Mouse (Mus musculus) neural tube, embryonic 13.5 days (tissue): ENCODE results near the gene Foxd4. TPM values are rescaled to one million over a fixed set of nuclear protein-coding genes. Genes with fewer than 3 reads are reported as not detected.
"Not testable (repeated sequence)": the region's sequence is repeated elsewhere in the genome, so short reads cannot be mapped to it uniquely, and the experiment has no call there.

ENCODE experiments used
- ATAC-seq: fragments of 200-750 bp; cut with Nextera tagmentation; 2 replicates; pipeline ENCODE4 v1.8.0; 2017; ENCODE audit warnings: low read depth, mild to moderate bottlenecking, moderate TSS enrichment, moderate library complexity
- H3K27ac ChIP-seq: fragments of 300-500 bp; sonication (generic); replicated peaks from 2 replicates; pipeline ENCODE4 v1.5.1; 2015; ENCODE audit warnings: moderate library complexity, mild to moderate bottlenecking, inconsistent platforms
- H3K27me3 ChIP-seq: fragments of 300-500 bp; sonication (generic); 2 replicates; pipeline ENCODE4 v1.6.1; 2015; ENCODE audit warnings: mild to moderate bottlenecking, inconsistent platforms
- H3K36me3 ChIP-seq: fragments of 300-500 bp; sonication (generic); 2 replicates; pipeline ENCODE4 v1.6.1; 2015; ENCODE audit warnings: mild to moderate bottlenecking, inconsistent platforms
- H3K4me1 ChIP-seq: fragments of 300-500 bp; sonication (generic); replicated peaks from 2 replicates; pipeline ENCODE4 v1.6.1; 2015; ENCODE audit warnings: inconsistent platforms
- H3K4me2 ChIP-seq: fragments of 300-500 bp; sonication (generic); 2 replicates; pipeline ENCODE4 v1.6.1; 2015; ENCODE audit warnings: inconsistent platforms, mild to moderate bottlenecking, moderate library complexity
- H3K4me3 ChIP-seq: fragments of 300-500 bp; sonication (generic); 2 replicates; pipeline ENCODE4 v1.5.1; 2015; ENCODE audit warnings: mild to moderate bottlenecking, inconsistent platforms
- H3K9ac ChIP-seq: fragments of 300-500 bp; sonication (generic); 2 replicates; pipeline ENCODE4 v1.6.1; 2015; ENCODE audit warnings: moderate library complexity, mild to moderate bottlenecking, inconsistent platforms
- H3K9me3 ChIP-seq: fragments of 300-500 bp; sonication (generic); 2 replicates; pipeline ENCODE4 v1.6.1; 2016; ENCODE audit warnings: inconsistent platforms
- WGBS: fragments of 180-500 bp; shearing (Covaris S2); methylation state at CpG from one replicate; pipeline ENCODE4 v1.1.7; 2015; 5-methylcytosine and 5-hydroxymethylcytosine counted together
- polyA plus RNA-seq: library from polyadenylated mRNA; unstranded; fragments of >200 nt; fragmentation: Nextera tagmentation; extraction: Ambion mirVana; gene quantifications from 2 replicates; pipeline ENCODE4 v1.2.1, GENCODE M21; 2015

Gene Foxd4
- polyA plus RNA-seq, 1 experiment from 2014 or later: not detected

GRCm38 (mm10) chr19:24898737-24899577 is 2.0 kb downstream of the Foxd4 start:
- no peak for ATAC-seq
- Histone ChIP-seq H3K4me2 (peak overlapping the region; percentile 63), H3K36me3 (no peaks in the 10 kb centered on the region), H3K27me3 (peaks cover 87% of the 10 kb centered on the region), H3K4me3 (peak overlapping the region; percentile 37), H3K9ac (no peak overlapping the region), H3K27ac (no peak overlapping the region), H3K4me1 (peaks cover 28% of the 10 kb centered on the region), H3K9me3 (no peaks in the 10 kb centered on the region)
- WGBS: 3% methylated on average over 34 of the region's 34 CpGs

DNA sequence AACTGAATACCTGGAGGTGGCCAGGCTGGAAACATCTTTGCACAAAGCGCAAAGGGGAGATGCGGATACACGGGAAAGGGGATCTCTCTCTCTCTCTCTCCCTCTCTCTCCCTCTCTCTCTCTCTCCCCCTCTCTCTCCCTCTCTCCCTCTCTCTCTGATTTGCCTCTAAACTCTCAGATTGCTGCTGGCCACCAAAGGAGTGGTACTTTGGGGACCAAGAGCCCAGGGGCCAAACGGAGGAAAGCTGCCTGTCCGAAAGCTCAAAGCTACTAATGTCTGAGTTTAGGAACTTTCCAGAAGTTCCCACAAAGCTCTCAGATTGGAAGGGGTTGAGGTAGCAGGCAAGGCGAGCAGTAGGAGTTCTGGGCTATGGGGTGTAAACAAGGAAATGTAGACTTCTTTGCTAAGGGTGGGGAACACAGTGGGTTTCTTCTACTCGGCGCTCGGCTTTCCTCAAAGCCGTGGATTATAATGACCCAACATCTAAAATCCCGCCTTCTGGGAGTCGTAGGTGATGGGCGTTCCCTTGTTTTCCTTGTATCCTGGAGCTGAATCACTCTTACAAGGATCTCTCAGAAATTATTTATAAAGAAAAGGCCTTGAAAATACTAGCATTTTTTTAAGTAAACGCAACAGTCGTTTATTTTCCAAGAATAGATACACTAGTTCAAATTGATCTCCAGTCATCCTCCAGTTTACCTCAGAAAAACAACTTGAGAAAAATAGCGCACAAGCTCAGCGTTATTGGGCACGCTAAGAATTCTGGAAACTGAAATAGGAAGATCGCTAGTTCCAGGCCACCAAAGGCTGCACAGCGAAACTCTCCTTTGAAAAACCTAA is 2.9 kb downstream of the Foxd4 start:
- Histone ChIP-seq H3K27me3 (peaks cover 85% of the 10 kb centered on the region), H3K4me1 (peaks cover 28% of the 10 kb centered on the region), H3K27ac (no peak overlapping the region), H3K9ac (no peak overlapping the region), H3K4me2 (no peak overlapping the region), H3K36me3 (no peaks in the 10 kb centered on the region), H3K9me3 (no peaks in the 10 kb centered on the region), H3K4me3 (no peak overlapping the region)
- ATAC-seq: no peak
- 1% methylated on average over 20 of the region's 20 CpGs for WGBS

DNA sequence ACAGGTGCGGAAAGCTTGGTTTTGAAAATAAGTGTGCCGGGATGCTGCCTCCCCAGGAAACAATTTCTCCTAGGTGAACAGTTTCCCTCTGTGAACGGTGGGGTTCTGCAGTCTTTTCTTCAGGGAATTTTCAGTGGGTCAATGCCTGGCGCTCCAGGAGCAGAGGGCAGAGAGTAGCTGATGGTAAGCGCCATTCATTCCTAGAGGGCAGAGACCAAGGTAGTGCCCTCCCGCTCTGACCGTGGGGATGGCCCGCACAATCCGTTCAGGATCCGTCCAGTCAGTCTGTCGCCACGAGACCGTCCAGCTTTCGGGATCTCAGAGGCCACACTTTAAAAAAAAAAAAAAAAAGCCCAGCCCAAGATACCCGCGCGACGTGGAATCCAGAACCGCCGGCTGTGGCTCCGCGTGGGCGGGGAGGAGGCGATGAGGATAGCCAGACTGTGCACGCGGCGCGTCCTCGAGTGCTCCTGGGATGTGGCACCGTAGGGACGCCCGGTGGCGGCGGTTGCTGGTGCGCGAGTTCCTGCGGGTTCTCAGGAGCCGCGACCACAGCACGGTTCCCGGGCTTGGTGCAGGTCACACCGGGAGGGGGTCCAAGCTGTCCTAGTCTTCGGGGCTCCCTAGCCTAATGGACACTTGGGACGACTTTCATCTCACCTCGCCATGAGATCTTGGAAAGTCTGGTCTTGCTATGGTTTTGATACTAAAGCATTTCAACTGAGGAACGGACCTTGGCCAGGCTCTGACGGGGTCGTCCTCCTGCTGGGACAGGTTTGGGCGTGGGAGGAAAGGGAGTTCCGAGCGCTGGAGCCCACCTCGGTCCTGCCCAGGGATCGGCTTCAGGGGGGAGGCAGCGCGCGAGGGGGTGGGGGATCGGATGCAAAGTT is 3.7 kb downstream of the Foxd4 start:
- Histone ChIP-seq H3K9me3 (no peaks in the 10 kb centered on the region), H3K4me2 (peak overlapping the region; percentile 39), H3K27me3 (peaks cover 79% of the 10 kb centered on the region), H3K4me3 (peak overlapping the region; percentile 11; the same call in 1 of the 2 replicates), H3K9ac (no peak overlapping the region), H3K27ac (no peak overlapping the region), H3K4me1 (peaks cover 28% of the 10 kb centered on the region), H3K36me3 (no peaks in the 10 kb centered on the region)
- 1% methylated on average over 57 of the region's 57 CpGs for WGBS
- ATAC-seq: no peak

DNA sequence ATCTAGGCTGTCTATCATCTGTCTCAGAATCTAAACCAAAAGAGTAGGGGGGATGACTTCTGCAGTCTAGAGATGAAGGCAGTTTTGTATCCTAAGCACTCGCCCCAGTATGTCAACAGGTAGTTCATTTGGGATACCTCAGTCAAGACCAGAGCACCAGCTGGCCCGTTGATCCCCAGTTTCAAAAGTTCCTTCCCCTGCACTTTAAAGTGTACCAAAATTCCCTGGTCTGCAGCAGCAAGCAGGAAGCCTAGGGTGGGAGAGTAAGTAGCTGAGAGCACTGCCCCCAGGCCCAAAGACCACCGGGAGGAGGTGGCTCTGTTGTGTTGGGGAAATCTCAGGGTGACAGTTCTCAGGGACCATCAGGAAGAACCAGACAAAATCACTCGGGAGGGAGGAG is 4.5 kb downstream of the Foxd4 start:
- no peak for ATAC-seq
- no peak overlapping the region for H3K27ac ChIP-seq
- no peak overlapping the region for H3K4me3 ChIP-seq
- H3K9ac ChIP-seq: no peak overlapping the region
- no peaks in the 10 kb centered on the region for H3K9me3 ChIP-seq
- H3K4me2 ChIP-seq: no peak overlapping the region
- peaks cover 72% of the 10 kb centered on the region for H3K27me3 ChIP-seq
- peaks cover 28% of the 10 kb centered on the region for H3K4me1 ChIP-seq
- no peaks in the 10 kb centered on the region for H3K36me3 ChIP-seq
- WGBS: 14% methylated on average over 4 of the region's 4 CpGs

DNA sequence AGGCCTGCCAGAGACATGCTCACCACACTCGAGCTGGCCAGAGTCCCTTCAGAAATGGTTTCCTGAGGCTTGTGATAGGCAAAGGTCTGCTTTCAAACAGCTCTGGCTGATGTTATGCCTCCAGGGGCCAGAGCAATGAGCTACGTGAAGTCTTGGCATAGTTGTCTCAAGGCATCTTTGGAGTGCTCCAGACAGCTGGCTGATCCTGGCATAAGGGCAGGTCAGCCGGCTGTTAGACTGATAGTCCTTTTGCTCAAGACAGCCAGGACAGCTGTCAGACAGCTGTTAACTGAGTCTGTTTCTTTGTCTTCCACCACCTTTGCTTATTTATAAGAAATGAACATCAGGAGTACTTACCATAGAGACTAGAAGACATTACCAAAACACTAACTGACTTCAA is 14.1 kb downstream of the Foxd4 start:
- ATAC-seq: no peak
- Histone ChIP-seq H3K4me3 (no peak overlapping the region), H3K9ac (no peak overlapping the region), H3K9me3 (no peaks in the 10 kb centered on the region), H3K27ac (no peak overlapping the region), H3K4me2 (no peak overlapping the region), H3K4me1 (0 out of 2 replicates have a peak, but pooled peaks cover 3% of the 10 kb centered on the region), H3K36me3 (no peaks in the 10 kb centered on the region), H3K27me3 (peaks cover 16% of the 10 kb centered on the region)
- 80% methylated on average over 3 of the region's 3 CpGs for WGBS

GRCm38 (mm10) chr19:24885504-24885903 is 15.5 kb downstream of the Foxd4 start:
- ATAC-seq: peak; percentile 53; the same call in 1 of the 2 replicates
- no peak overlapping the region for H3K4me3 ChIP-seq

DNA sequence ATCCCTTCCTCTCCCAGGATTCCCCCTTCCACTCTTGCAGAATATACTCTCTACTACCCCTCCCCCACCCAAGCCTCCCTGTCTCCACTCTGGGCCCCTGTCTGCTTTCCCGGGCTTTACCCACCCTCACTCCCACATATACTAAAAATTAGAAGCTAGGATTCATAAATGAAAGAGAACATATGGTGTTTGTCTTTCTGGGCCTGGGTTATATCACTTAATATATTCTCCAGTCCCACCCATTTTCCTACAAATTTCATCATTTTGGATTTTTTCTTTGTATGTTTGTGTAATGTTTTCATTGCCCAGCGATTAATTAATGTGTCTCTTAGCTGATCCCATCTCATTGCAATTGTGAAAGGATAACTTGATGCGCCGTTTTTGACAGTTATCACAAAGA is 19.8 kb downstream of the Foxd4 start:
- Histone ChIP-seq H3K36me3 (no peaks in the 10 kb centered on the region), H3K4me3 (no peak overlapping the region), H3K9me3 (no peaks in the 10 kb centered on the region), H3K27ac (no peak overlapping the region), H3K9ac (no peak overlapping the region), H3K4me2 (no peak overlapping the region), H3K27me3 (peaks cover 9% of the 10 kb centered on the region), H3K4me1 (0 out of 2 replicates have a peak, but pooled peaks cover 3% of the 10 kb centered on the region)
- 77% methylated on average over 4 of the region's 4 CpGs for WGBS
- no peak for ATAC-seq

More at GRCm38 (mm10) chr19:24885504-24885903, 15.5 kb downstream of the Foxd4 start:
- Histone ChIP-seq H3K36me3 (no peaks in the 10 kb centered on the region), H3K9ac (no peak overlapping the region), H3K9me3 (no peaks in the 10 kb centered on the region), H3K4me1 (0 out of 2 replicates have a peak, but pooled peaks cover 3% of the 10 kb centered on the region), H3K27ac (no peak overlapping the region), H3K4me2 (no peak overlapping the region), H3K27me3 (peaks cover 16% of the 10 kb centered on the region)
- WGBS: 14% methylated on average over 5 of the region's 5 CpGs

GRCm38 (mm10) chr19:24875129-24875870 is 25.7 kb downstream of the Foxd4 start, which contains the start of gene Gm10053:
Gm10053 (plus strand) TSS chr19:24875686.
- not testable (repeated sequence) for H3K4me3 ChIP-seq, H3K4me1 ChIP-seq, ATAC-seq

GRCm38 (mm10) chr19:24873873-24874272 is 27.1 kb downstream of the Foxd4 start:
- Histone ChIP-seq H3K4me3 (no peak overlapping the region), H3K27ac (no peak overlapping the region)
- WGBS: 54% methylated on average over 2 of the region's 2 CpGs

More at GRCm38 (mm10) chr19:24875129-24875870, 25.7 kb downstream of the Foxd4 start, which contains the start of gene Gm10053:
- H3K27me3 ChIP-seq: peaks cover 13% of the 10 kb centered on the region
- 86% methylated on average over 23 of the region's 26 CpGs for WGBS
- not testable (repeated sequence) for H3K36me3 ChIP-seq, H3K9me3 ChIP-seq, H3K9ac ChIP-seq, H3K4me2 ChIP-seq, H3K27ac ChIP-seq

GRCm38 (mm10) chr19:24871037-24871635 is 29.9 kb downstream of the Foxd4 start:
- ATAC-seq: peak; percentile 75; the same call in 1 of the 2 replicates
- peak overlapping the region; percentile 60 for H3K4me2 ChIP-seq
- H3K27ac ChIP-seq: no peak overlapping the region
- H3K36me3 ChIP-seq: no peaks in the 10 kb centered on the region
- peak overlapping the region; percentile 36 for H3K4me3 ChIP-seq
- no peaks in the 10 kb centered on the region; the same call in 1 of the 2 replicates for H3K4me1 ChIP-seq
- 18% methylated on average over 18 of the region's 18 CpGs for WGBS
- H3K9me3 ChIP-seq: no peaks in the 10 kb centered on the region
- H3K9ac ChIP-seq: peak overlapping the region; percentile 68
- peaks cover 24% of the 10 kb centered on the region for H3K27me3 ChIP-seq

More at GRCm38 (mm10) chr19:24873873-24874272, 27.1 kb downstream of the Foxd4 start:
- no peaks in the 10 kb centered on the region for H3K36me3 ChIP-seq
- no peak overlapping the region for H3K4me2 ChIP-seq
- H3K4me1 ChIP-seq: no peaks in the 10 kb centered on the region; the same call in 1 of the 2 replicates
- no peak for ATAC-seq
- peaks cover 23% of the 10 kb centered on the region for H3K27me3 ChIP-seq
- no peak overlapping the region for H3K9ac ChIP-seq
- no peaks in the 10 kb centered on the region for H3K9me3 ChIP-seq
